Mouse (Mus musculus): ENCODE data around the gene Ap1s1. TPM values are rescaled to one million over a fixed set of nuclear protein-coding genes. Genes with fewer than 3 reads are reported as not detected.

Ap1s1 gene
- polyA plus RNA-seq, 1 experiment from 2014 or later = 146 TPM

DNA sequence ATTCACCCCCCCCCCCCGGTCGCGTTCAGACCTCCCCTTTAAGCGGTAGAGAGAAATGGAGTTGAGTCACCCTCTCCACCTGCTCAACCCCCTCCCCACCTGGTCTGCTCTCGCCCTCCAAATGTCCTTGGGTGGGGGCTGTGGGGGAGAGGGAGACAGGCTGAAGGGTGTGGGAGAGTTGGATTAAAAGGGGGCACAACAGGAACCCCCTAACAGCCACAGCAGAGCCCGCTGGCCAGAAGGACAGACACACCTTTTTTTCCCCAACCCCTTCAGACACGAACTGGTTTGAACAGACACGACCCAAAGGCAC is 16.7 kb downstream of the Ap1s1 start:
- H3K27me3 ChIP-seq (ENCODE audit: control insufficient read depth, insufficient read depth, low read length) = peaks cover 29% of the 10 kb centered on the region
- ATAC-seq (ENCODE audit: low FRiP score, low TSS enrichment) = no peak

DNA sequence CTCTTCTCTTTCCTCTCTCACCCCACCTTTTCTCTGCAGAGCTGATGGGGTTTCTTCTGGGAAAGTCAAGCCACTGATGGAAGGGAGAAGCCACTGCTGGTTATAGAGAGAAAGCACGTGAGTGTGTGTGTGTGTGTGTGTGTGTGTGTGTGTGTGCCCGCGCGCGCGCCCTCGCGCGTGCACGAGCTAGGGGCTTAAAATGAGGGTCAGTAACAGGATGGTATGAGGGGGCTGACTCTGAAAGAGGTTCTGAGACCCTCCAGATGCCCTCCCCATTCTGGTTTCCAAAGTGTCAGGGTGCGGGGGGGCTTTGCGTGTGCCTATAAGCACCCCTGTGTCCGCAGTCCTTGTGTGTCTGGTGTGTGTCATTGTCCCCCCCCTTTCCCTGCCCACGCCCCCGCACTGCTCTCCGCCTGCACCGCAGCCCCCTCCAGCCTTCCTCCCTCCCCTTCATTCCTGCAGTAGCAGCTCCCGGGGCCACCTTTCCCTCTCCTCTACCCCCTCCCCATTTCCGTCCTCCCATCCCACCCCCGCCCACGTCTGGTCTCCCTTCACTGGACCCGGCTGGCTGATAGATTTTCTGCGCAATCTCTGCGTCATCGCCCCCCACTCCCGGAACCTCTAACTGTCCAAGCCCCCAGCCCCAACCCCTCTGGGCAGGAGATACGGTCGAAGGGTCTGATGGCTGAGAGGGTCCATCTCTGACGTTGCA is 17.2 kb downstream of the Ap1s1 start:
- no peak overlapping the region for H3K4me2 ChIP-seq (replicated peaks; ENCODE audit: low read depth)
- TF ChIP-seq CTCF (IDR thresholded peaks at IDR 0.05; ENCODE audit: low read depth) (no peak), EP300 (optimal IDR thresholded peaks at IDR 0.05) (no peak)
- H3K27me3 ChIP-seq (ENCODE audit: control insufficient read depth, insufficient read depth, low read length) = peaks cover 29% of the 10 kb centered on the region

More for the DNA sequence above, 16.7 kb downstream of the Ap1s1 start:
- no peak overlapping the region for H3K9ac ChIP-seq (ENCODE audit: low read length)
- no peak for TF ChIP-seq CTCF (IDR thresholded peaks at IDR 0.05; ENCODE audit: low read depth)
- no peak for TF ChIP-seq EP300 (optimal IDR thresholded peaks at IDR 0.05)
- H3K4me2 ChIP-seq (replicated peaks; ENCODE audit: low read depth) = no peak overlapping the region
- H3K4me3 ChIP-seq (ENCODE audit: low read depth, low read length) = no peak overlapping the region
- H3K27ac ChIP-seq (replicated peaks) = no peak overlapping the region
- H3K4me1 ChIP-seq (replicated peaks; ENCODE audit: control insufficient read depth, insufficient read depth) = peaks cover 11% of the 10 kb centered on the region
- no peaks in the 10 kb centered on the region for H3K9me3 ChIP-seq (ENCODE audit: control insufficient read depth, low read length)
- 2% methylated on average over 7 of the region's 8 CpGs for WGBS
- DNase-seq (ENCODE audit: low spot score) = no peak
- H3K36me3 ChIP-seq (ENCODE audit: control insufficient read depth, insufficient read depth, low read length) = no peaks in the 10 kb centered on the region

DNA sequence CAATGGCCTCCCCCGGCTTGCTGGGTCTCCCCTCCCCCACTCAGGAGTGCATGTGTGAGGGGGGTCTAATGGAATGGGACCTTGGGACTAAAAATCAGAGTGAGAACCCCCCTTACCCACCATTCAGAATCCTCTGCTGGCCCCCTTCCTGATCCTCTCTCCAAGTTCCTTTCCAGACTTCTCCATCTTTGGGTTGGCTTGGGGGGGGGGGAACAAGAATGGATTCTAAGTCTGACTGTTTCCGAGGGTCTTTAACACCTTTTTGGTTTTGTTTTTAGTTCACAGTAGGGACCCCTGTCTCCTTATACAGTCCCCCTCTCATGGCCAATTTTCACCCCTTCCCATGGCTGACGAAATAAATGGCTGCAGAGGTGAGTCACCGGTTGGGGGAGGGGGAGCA is 19.8 kb downstream of the Ap1s1 start, which contains the start of gene Vgf:
TSS of gene Vgf (plus strand) at position 301 of the 400 bp plus-strand sequence.
- H3K9ac ChIP-seq (ENCODE audit: low read length) = no peak within 1 kb of the TSS
- peaks cover 21% of the 10 kb centered on the region for H3K27me3 ChIP-seq (ENCODE audit: control insufficient read depth, insufficient read depth, low read length)
- H3K27ac ChIP-seq (replicated peaks) = no peak within 1 kb of the TSS
- TF ChIP-seq EP300 (optimal IDR thresholded peaks at IDR 0.05) = no peak
- no peak for TF ChIP-seq CTCF (IDR thresholded peaks at IDR 0.05; ENCODE audit: low read depth)
- no peaks in the 10 kb centered on the region for H3K9me3 ChIP-seq (ENCODE audit: control insufficient read depth, low read length)
- H3K4me1 ChIP-seq (replicated peaks; ENCODE audit: control insufficient read depth, insufficient read depth) = peaks cover 4% of the 10 kb centered on the region; the same call in 1 of the 2 replicates
- H3K36me3 ChIP-seq (ENCODE audit: control insufficient read depth, insufficient read depth, low read length) = no peaks in the 10 kb centered on the region
- DNase-seq (ENCODE audit: low spot score) (no peak), ATAC-seq (ENCODE audit: low FRiP score, low TSS enrichment) (no peak)
- H3K4me2 ChIP-seq (replicated peaks; ENCODE audit: low read depth) = no peak within 1 kb of the TSS
- WGBS = 10% methylated on average over 4 of the region's 4 CpGs
- no peak within 1 kb of the TSS for H3K4me3 ChIP-seq (ENCODE audit: low read depth, low read length)

More for the DNA sequence above, 17.2 kb downstream of the Ap1s1 start:
- 4% methylated on average over 24 of the region's 29 CpGs for WGBS
- Histone ChIP-seq H3K4me3 (ENCODE audit: low read depth, low read length) (no peak overlapping the region), H3K36me3 (ENCODE audit: control insufficient read depth, insufficient read depth, low read length) (no peaks in the 10 kb centered on the region), H3K4me1 (replicated peaks; ENCODE audit: control insufficient read depth, insufficient read depth) (peaks cover 11% of the 10 kb centered on the region), H3K27ac (replicated peaks) (no peak overlapping the region), H3K9ac (ENCODE audit: low read length) (no peak overlapping the region), H3K9me3 (ENCODE audit: control insufficient read depth, low read length) (no peaks in the 10 kb centered on the region)
- ATAC-seq (ENCODE audit: low FRiP score, low TSS enrichment) (no peak), DNase-seq (ENCODE audit: low spot score) (no peak)

DNA sequence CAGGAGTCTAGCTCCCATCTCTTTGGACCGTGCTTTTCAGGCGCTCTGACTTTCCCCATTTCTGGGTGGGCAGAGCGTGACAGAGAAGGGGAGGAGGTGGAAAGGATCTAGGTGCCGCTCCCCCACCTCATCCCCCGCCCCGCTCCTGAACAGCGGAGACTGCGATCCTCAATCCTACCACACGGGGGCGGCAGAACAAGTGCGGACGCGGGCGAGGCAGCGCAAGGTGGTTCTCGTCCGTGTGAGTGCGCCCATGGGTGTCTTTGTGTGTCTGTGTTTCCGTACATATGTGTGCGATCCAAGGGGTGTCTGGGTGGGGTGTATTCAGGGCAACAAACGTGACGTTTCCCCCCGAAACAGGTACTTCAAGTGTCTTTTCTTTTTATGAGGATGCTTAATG is 20.8 kb downstream of the Ap1s1 start:
- DNase-seq (ENCODE audit: low spot score) (peak; percentile 82), ATAC-seq (ENCODE audit: low FRiP score, low TSS enrichment) (0 out of 2 replicates have a peak, but pooled peaks have one; percentile 3)
- H3K36me3 ChIP-seq (ENCODE audit: control insufficient read depth, insufficient read depth, low read length) = no peaks in the 10 kb centered on the region
- WGBS = 0% methylated on average over 23 of the region's 23 CpGs
- 0 out of 2 replicates have a peak, but pooled peaks cover 2% of the 10 kb centered on the region for H3K4me1 ChIP-seq (replicated peaks; ENCODE audit: control insufficient read depth, insufficient read depth)
- peaks cover 12% of the 10 kb centered on the region; the same call in 1 of the 2 replicates for H3K27me3 ChIP-seq (ENCODE audit: control insufficient read depth, insufficient read depth, low read length)
- no peak overlapping the region for H3K4me2 ChIP-seq (replicated peaks; ENCODE audit: low read depth)
- H3K4me3 ChIP-seq (ENCODE audit: low read depth, low read length) = no peak overlapping the region
- H3K9me3 ChIP-seq (ENCODE audit: control insufficient read depth, low read length) = no peaks in the 10 kb centered on the region
- H3K9ac ChIP-seq (ENCODE audit: low read length) = no peak overlapping the region
- TF ChIP-seq EP300 (optimal IDR thresholded peaks at IDR 0.05) (no peak), CTCF (IDR thresholded peaks at IDR 0.05; ENCODE audit: low read depth) (peak; percentile 99)
- H3K27ac ChIP-seq (replicated peaks) = no peak overlapping the region

DNA sequence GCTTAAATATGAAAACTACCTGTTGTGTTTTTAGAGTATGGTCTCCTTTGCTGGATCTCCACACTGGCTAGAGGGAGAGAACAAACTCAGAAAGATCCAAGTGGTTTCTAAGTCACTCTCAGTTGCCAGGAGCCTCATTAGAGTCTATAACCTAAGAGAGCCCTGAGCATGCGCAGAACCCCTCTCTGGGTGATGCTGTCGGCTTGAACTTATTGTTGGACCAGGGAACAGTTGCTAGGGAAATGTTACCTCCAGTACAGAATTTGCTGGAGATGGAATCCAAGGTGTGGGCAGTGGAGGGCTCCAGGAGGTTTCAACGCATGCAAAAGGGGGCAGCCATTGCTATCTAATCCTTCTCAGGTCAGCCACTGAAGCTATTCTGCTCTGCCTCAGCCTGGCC is 21.6 kb downstream of the Ap1s1 start:
- no peak for TF ChIP-seq EP300 (optimal IDR thresholded peaks at IDR 0.05)
- TF ChIP-seq CTCF (IDR thresholded peaks at IDR 0.05; ENCODE audit: low read depth) = no peak
- no peaks in the 10 kb centered on the region for H3K36me3 ChIP-seq (ENCODE audit: control insufficient read depth, insufficient read depth, low read length)
- ATAC-seq (ENCODE audit: low FRiP score, low TSS enrichment) (no peak), DNase-seq (ENCODE audit: low spot score) (no peak)
- H3K27me3 ChIP-seq (ENCODE audit: control insufficient read depth, insufficient read depth, low read length) = peaks cover 10% of the 10 kb centered on the region; the same call in 1 of the 2 replicates
- 50% methylated on average over 3 of the region's 3 CpGs for WGBS
- H3K9ac ChIP-seq (ENCODE audit: low read length) = no peak overlapping the region
- no peak overlapping the region for H3K4me3 ChIP-seq (ENCODE audit: low read depth, low read length)
- no peak overlapping the region for H3K4me2 ChIP-seq (replicated peaks; ENCODE audit: low read depth)
- H3K4me1 ChIP-seq (replicated peaks; ENCODE audit: control insufficient read depth, insufficient read depth) = no peaks in the 10 kb centered on the region
- H3K27ac ChIP-seq (replicated peaks) = no peak overlapping the region
- no peaks in the 10 kb centered on the region for H3K9me3 ChIP-seq (ENCODE audit: control insufficient read depth, low read length)

DNA sequence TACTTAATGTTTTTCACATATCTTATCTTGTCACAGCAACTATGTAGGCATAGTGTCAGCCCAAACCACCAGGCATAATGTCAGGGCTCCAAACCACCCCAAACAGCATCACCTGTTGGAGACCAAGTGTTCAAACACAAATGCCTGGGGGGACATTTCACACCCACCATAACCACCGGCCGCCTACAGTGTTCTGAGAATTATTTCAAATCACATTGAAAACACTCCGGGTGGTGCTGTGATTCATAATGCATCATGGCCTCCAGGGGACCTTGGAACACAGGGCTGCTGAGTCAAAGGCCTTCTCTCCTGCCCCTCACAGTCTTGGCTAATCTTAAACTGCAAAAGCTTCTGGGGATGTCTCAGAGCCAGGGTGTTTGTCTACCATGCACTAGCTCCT is 30.0 kb downstream of the Ap1s1 start:
- Histone ChIP-seq H3K9me3 (ENCODE audit: control insufficient read depth, low read length) (no peaks in the 10 kb centered on the region), H3K4me1 (replicated peaks; ENCODE audit: control insufficient read depth, insufficient read depth) (no peaks in the 10 kb centered on the region), H3K27me3 (ENCODE audit: control insufficient read depth, insufficient read depth, low read length) (no peaks in the 10 kb centered on the region), H3K27ac (replicated peaks) (no peak overlapping the region), H3K4me2 (replicated peaks; ENCODE audit: low read depth) (no peak overlapping the region), H3K36me3 (ENCODE audit: control insufficient read depth, insufficient read depth, low read length) (no peaks in the 10 kb centered on the region), H3K4me3 (ENCODE audit: low read depth, low read length) (no peak overlapping the region), H3K9ac (ENCODE audit: low read length) (no peak overlapping the region)
- 79% methylated on average over 3 of the region's 3 CpGs for WGBS
- TF ChIP-seq CTCF (IDR thresholded peaks at IDR 0.05; ENCODE audit: low read depth) (no peak), EP300 (optimal IDR thresholded peaks at IDR 0.05) (no peak)
- no peak for ATAC-seq (ENCODE audit: low FRiP score, low TSS enrichment)
- DNase-seq (ENCODE audit: low spot score) = no peak

Data from stomach, postnatal 0 days (tissue).